Mouse (Mus musculus) MEL (cell line): ENCODE measurements around the gene Cemip2. TPM values are rescaled to one million over a fixed set of nuclear protein-coding genes. Genes with fewer than 3 reads are reported as not detected.
A peak's percentile ranks its signal among the peaks of the same experiment; 100 is the strongest.

Source experiments
- DNase-seq: peaks from one replicate; pipeline ENCODE4 v3.0.0; 2011; ENCODE audit warnings: low read depth, low spot score
- H3K27ac ChIP-seq: 2 replicates; pipeline ENCODE4 v1.5.1; 2012; ENCODE audit warnings: low read depth, mild to moderate bottlenecking, control low read depth, low read length, moderate library complexity; ENCODE audit not compliant: control insufficient read depth
- H3K27me3 ChIP-seq, 2 experiments: fragments of 150-350 bp in 1 of 2; sonication (generic) in 1 of 2; 2 replicates each; pipeline ENCODE4 v1.6.1; 2012; ENCODE audit warnings: low read length in 2 of 2, mild to moderate bottlenecking in 2 of 2, improper control_type of control experiment in 1 of 2, moderate library complexity in 1 of 2; ENCODE audit not compliant: insufficient read depth in 2 of 2, control insufficient read depth in 1 of 2
- H3K36me3 ChIP-seq, 2 experiments: 2 replicates each; pipeline ENCODE4 v1.6.1; 2012 to 2014; ENCODE audit warnings: low read length in 2 of 2, improper control_type of control experiment in 1 of 2, inconsistent platforms in 1 of 2, mild to moderate bottlenecking in 1 of 2; ENCODE audit not compliant: insufficient read depth in 2 of 2, control insufficient read depth in 1 of 2
- H3K4me1 ChIP-seq, 2 experiments: fragments of 150-350 bp in 1 of 2; sonication (generic) in 1 of 2; 2 replicates each; pipeline ENCODE4 v1.6.1; 2012; ENCODE audit warnings: low read length in 2 of 2, improper control_type of control experiment in 1 of 2, mild to moderate bottlenecking in 1 of 2; ENCODE audit not compliant: insufficient read depth in 2 of 2, control insufficient read depth in 1 of 2
- H3K4me3 ChIP-seq, 2 experiments: fragments of 150-350 bp in 1 of 2; sonication (generic) in 1 of 2; 2 replicates each; pipeline ENCODE4 v1.5.1; 2012; ENCODE audit warnings: low read depth in 2 of 2, low read length in 2 of 2, mild to moderate bottlenecking in 2 of 2, moderate library complexity in 2 of 2, control low read depth in 1 of 2, improper control_type of control experiment in 1 of 2; ENCODE audit not compliant: control insufficient read depth in 1 of 2, insufficient read depth in 1 of 2
- H3K79me2 ChIP-seq: 2 replicates; pipeline ENCODE4 v1.6.1; 2012; ENCODE audit warnings: mild to moderate bottlenecking, low read length, moderate library complexity; ENCODE audit not compliant: control insufficient read depth, poor library complexity, insufficient read depth
- H3K9ac ChIP-seq: 2 replicates; pipeline ENCODE4 v1.6.1; 2012; ENCODE audit warnings: low read depth, mild to moderate bottlenecking, control low read depth, low read length, moderate library complexity; ENCODE audit not compliant: control insufficient read depth, poor library complexity, severe bottlenecking
- H3K9me3 ChIP-seq: fragments of 150-350 bp; sonication (generic); replicated peaks from 2 replicates; pipeline ENCODE4 v1.6.1; 2012; ENCODE audit warnings: mild to moderate bottlenecking, low read length, improper control_type of control experiment, moderate library complexity; ENCODE audit not compliant: insufficient read depth
- CHD1 ChIP-seq: IDR thresholded peaks from 2 replicates; pipeline ENCODE4 v1.6.1; 2012; ENCODE audit warnings: low read depth, mild to moderate bottlenecking, inconsistent platforms, low read length, improper control_type of control experiment
- CHD2 ChIP-seq: IDR thresholded peaks from 2 replicates; pipeline ENCODE4 v1.6.1; 2011; ENCODE audit warnings: low read length, improper control_type of control experiment
- CTCF ChIP-seq, 3 experiments: IDR thresholded peaks in 2 of 3; conservative IDR thresholded peaks in 1 of 3; 2 replicates each; pipeline ENCODE4 v1.5.1; 2011 to 2012; ENCODE audit warnings: low read length in 3 of 3, low read depth in 2 of 3, mild to moderate bottlenecking in 2 of 3, improper control_type of control experiment in 1 of 3, inconsistent platforms in 1 of 3, mixed read lengths in 1 of 3, moderate library complexity in 1 of 3; ENCODE audit not compliant: control insufficient read depth in 1 of 3, insufficient read depth in 1 of 3, poor library complexity in 1 of 3, severe bottlenecking in 1 of 3
- E2F4 ChIP-seq: IDR thresholded peaks from 2 replicates; pipeline ENCODE4 v1.6.1; 2011; ENCODE audit warnings: low read depth, low read length, improper control_type of control experiment, borderline replicate concordance
- ELF1 ChIP-seq: IDR thresholded peaks from 2 replicates; pipeline ENCODE4 v1.6.1; 2014; ENCODE audit warnings: low read depth, mild to moderate bottlenecking, inconsistent platforms, low read length, improper control_type of control experiment, moderate library complexity
- EP300 ChIP-seq, 2 experiments: IDR thresholded peaks; 2 replicates each; pipeline ENCODE4 v1.6.1; 2011; ENCODE audit warnings: improper control_type of control experiment in 2 of 2, low read length in 2 of 2, low read depth in 1 of 2, mild to moderate bottlenecking in 1 of 2
- GABPA ChIP-seq: IDR thresholded peaks from 2 replicates; pipeline ENCODE4 v1.6.1; 2012; ENCODE audit warnings: low read depth, mild to moderate bottlenecking, inconsistent platforms, low read length, improper control_type of control experiment, moderate library complexity
- GATA1 ChIP-seq: IDR thresholded peaks from 2 replicates; pipeline ENCODE4 v1.6.1; 2011; ENCODE audit warnings: low read depth, low read length, improper control_type of control experiment
- HCFC1 ChIP-seq: IDR thresholded peaks from 2 replicates; pipeline ENCODE4 v1.6.1; 2012; ENCODE audit warnings: low read depth, mild to moderate bottlenecking, inconsistent platforms, low read length, improper control_type of control experiment, moderate library complexity
- JUND ChIP-seq: IDR thresholded peaks from 2 replicates; pipeline ENCODE4 v1.6.1; 2011; ENCODE audit warnings: low read depth, mild to moderate bottlenecking, improper control_type of control experiment, low read length
- MAX ChIP-seq: IDR thresholded peaks from 2 replicates; pipeline ENCODE4 v1.6.1; 2011; ENCODE audit warnings: low read length, improper control_type of control experiment
- MEF2A ChIP-seq: IDR thresholded peaks from 2 replicates; pipeline ENCODE4 v1.6.1; 2014; ENCODE audit warnings: low read depth, mild to moderate bottlenecking, inconsistent platforms, low read length, improper control_type of control experiment; ENCODE audit not compliant: poor library complexity, insufficient replicate concordance, severe bottlenecking; ENCODE audit errors: extremely low read depth
- MXI1 ChIP-seq: IDR thresholded peaks from 2 replicates; pipeline ENCODE4 v1.6.1; 2011; ENCODE audit warnings: mild to moderate bottlenecking, low read depth, low read length, improper control_type of control experiment
- NELFE ChIP-seq: IDR thresholded peaks from 2 replicates; pipeline ENCODE4 v1.6.1; 2011; ENCODE audit warnings: low read depth, low read length, improper control_type of control experiment
- POLR2AphosphoS5 ChIP-seq: IDR thresholded peaks from 2 replicates; pipeline ENCODE4 v1.6.1; 2012; ENCODE audit warnings: low read depth, borderline replicate concordance, mild to moderate bottlenecking, inconsistent platforms, low read length, moderate library complexity, mixed read lengths
- RAD21 ChIP-seq: IDR thresholded peaks from 2 replicates; pipeline ENCODE4 v1.6.1; 2011; ENCODE audit warnings: mild to moderate bottlenecking, low read depth, low read length, improper control_type of control experiment
- RCOR1 ChIP-seq: IDR thresholded peaks from 2 replicates; pipeline ENCODE4 v1.6.1; 2012; ENCODE audit warnings: low read depth, mild to moderate bottlenecking, inconsistent platforms, low read length, improper control_type of control experiment
- SMC3 ChIP-seq: IDR thresholded peaks from 2 replicates; pipeline ENCODE4 v1.6.1; 2011; ENCODE audit warnings: low read depth, low read length, improper control_type of control experiment
- TBP ChIP-seq: IDR thresholded peaks from 2 replicates; pipeline ENCODE4 v1.8.0; 2011; ENCODE audit warnings: low read depth, low read length, improper control_type of control experiment
- TCF12 ChIP-seq: IDR thresholded peaks from 2 replicates; pipeline ENCODE4 v1.6.1; 2014; ENCODE audit warnings: low read depth, mild to moderate bottlenecking, inconsistent platforms, low read length, improper control_type of control experiment, moderate library complexity
- USF2 ChIP-seq, 2 experiments: IDR thresholded peaks; 2 replicates each; pipeline ENCODE4 v1.6.1; 2011 to 2012; ENCODE audit warnings: improper control_type of control experiment in 2 of 2, low read length in 2 of 2, borderline replicate concordance in 1 of 2, inconsistent platforms in 1 of 2, low read depth in 1 of 2, mild to moderate bottlenecking in 1 of 2; ENCODE audit not compliant: insufficient read depth in 1 of 2
- ZC3H11A ChIP-seq: IDR thresholded peaks from 2 replicates; pipeline ENCODE4 v1.6.1; 2012; ENCODE audit warnings: low read depth, mild to moderate bottlenecking, inconsistent platforms, low read length, improper control_type of control experiment
- ZMIZ1 ChIP-seq: IDR thresholded peaks from 2 replicates; pipeline ENCODE4 v1.6.1; 2012; ENCODE audit warnings: low read depth, mild to moderate bottlenecking, inconsistent platforms, low read length, improper control_type of control experiment, moderate library complexity
- ZNF384 ChIP-seq: IDR thresholded peaks from 2 replicates; pipeline ENCODE4 v1.6.1; 2012; ENCODE audit warnings: low read depth, mild to moderate bottlenecking, inconsistent platforms, low read length, improper control_type of control experiment
- polyA plus RNA-seq, 2 experiments: library from polyadenylated mRNA; stranded (reverse) in 1 of 2; unstranded in 1 of 2; fragments of >175 nt in 1 of 2; fragments of >200 nt in 1 of 2; gene quantifications; 2 replicates each; pipeline versions ENCODE4 v1.2.1 to v1.2.4; 2012; ENCODE audit warnings: low replicate concordance in 2 of 2, low read depth in 1 of 2; ENCODE audit not compliant: insufficient read length in 2 of 2, insufficient read depth in 1 of 2, missing spikeins in 1 of 2
- total RNA-seq: library from RNA; depleted of rRNA; stranded (reverse); fragments of 300-350 nt; gene quantifications from 2 replicates; pipeline ENCODE4 v1.2.3, GENCODE M21; 2012

Gene Cemip2
- total and polyA plus RNA-seq, 3 experiments: 5.0 to 5.9 TPM; not detected in 1

GRCm38 (mm10) chr19:21894792-21895191, 116.7 kb downstream of the Cemip2 start:
- Histone ChIP-seq H3K4me1 (peaks cover 2 to 16% of the 10 kb centered on the region in 2 experiments; a peak in 3 of 4 replicates), H3K4me3 (no peak overlapping the region), H3K79me2 (no peaks in the 10 kb centered on the region), H3K27ac (no peak overlapping the region), H3K27me3 (no peaks in the 10 kb centered on the region), H3K9me3 (no peaks in the 10 kb centered on the region), H3K36me3 (peaks cover 0 to 21% of the 10 kb centered on the region in 2 experiments; a peak in 2 of 4 replicates), H3K9ac (no peak overlapping the region)
- DNase-seq: no peak
- TF ChIP-seq SMC3 (no peak), ZC3H11A (no peak), JUND (no peak), GABPA (no peak), USF2 (IDR thresholded peaks at IDR 0.05; ENCODE audit: borderline replicate concordance in 1 of 2, insufficient read depth in 1 of 2, low read depth in 1 of 2, low read length in 2 of 2) (no peak), MXI1 (no peak), TCF12 (no peak), ZNF384 (no peak), HCFC1 (no peak)

- H3K27me3 ChIP-seq: no peaks in the 10 kb centered on the region
- H3K79me2 ChIP-seq: no peaks in the 10 kb centered on the region
- H3K4me3 ChIP-seq: no peak overlapping the region
- no peak for TF ChIP-seq CHD1
- TF ChIP-seq TBP: no peak
- no peaks in the 10 kb centered on the region for H3K9me3 ChIP-seq
- peaks cover 0 to 14% of the 10 kb centered on the region in 2 experiments; a peak in 2 of 4 replicates for H3K36me3 ChIP-seq
- DNase-seq: peak; percentile 12
- no peak overlapping the region for H3K27ac ChIP-seq
- H3K4me1 ChIP-seq: peaks cover 0 to 12% of the 10 kb centered on the region in 2 experiments; a peak in 2 of 4 replicates
- H3K9ac ChIP-seq: no peak overlapping the region
Observed at GRCm38 (mm10) chr19:21895540-21895939, 117.4 kb downstream of the Cemip2 start.

DNA sequence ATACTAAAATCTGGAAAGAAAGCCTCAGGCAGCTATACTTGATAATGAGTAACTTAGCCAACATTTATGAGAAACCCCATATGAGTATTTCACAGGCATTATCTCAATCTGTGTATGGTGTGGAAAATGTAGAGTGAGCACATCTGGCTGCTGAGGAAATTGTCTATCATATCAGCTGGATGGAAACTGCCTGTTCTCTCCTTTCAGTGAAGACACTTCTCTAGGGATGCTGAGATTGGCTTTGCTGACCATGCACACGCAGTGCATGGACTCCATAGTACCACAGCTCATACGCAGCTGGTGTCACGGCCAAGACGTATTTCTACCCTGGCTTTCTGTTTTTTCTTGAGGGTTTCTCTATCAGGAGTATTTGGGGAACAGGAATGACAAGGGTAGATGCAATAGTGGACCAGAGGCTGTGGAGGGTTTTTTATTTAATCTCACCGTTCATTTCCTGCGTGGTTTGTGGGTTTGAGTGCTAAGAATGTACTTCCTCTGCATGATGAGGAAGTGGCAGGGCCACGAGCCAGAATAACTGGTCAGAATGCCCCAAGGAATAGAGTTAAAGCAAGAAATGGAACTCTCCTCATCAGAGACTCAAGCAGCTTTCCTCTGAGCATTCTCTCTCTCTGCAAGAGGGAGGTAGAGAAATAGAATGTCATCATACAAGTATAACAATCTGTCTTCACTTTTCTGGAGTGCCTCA, 119.1 kb downstream of the Cemip2 start:
- Histone ChIP-seq H3K9ac (no peak overlapping the region), H3K36me3 (peaks cover 0 to 13% of the 10 kb centered on the region in 2 experiments; a peak in 2 of 4 replicates), H3K27me3 (no peaks in the 10 kb centered on the region), H3K9me3 (no peaks in the 10 kb centered on the region), H3K27ac (no peak overlapping the region; the same call in 1 of the 2 replicates), H3K79me2 (no peaks in the 10 kb centered on the region), H3K4me3 (no peak overlapping the region), H3K4me1 (peaks cover 0 to 12% of the 10 kb centered on the region in 2 experiments; a peak in 2 of 4 replicates)
- DNase-seq: peak; percentile 69
- TF ChIP-seq ZC3H11A: no peak
- TF ChIP-seq EP300 (IDR thresholded peaks at IDR 0.05; ENCODE audit: low read depth in 1 of 2, low read length in 2 of 2): peak; percentile 82 to 89
- no peak for TF ChIP-seq CHD1
- peak; percentile 64 for TF ChIP-seq GATA1
- TF ChIP-seq RAD21: no peak
- peak; percentile 71 for TF ChIP-seq RCOR1
- TF ChIP-seq ZNF384: no peak
- no peak for TF ChIP-seq CHD2
- no peak for TF ChIP-seq E2F4
- no peak for TF ChIP-seq POLR2AphosphoS5
- no peak for TF ChIP-seq NELFE
- TF ChIP-seq CTCF (IDR thresholded peaks at IDR 0.05 in 2 of 3, conservative IDR thresholded peaks at IDR 0.05 in 1 of 3; ENCODE audit: control insufficient read depth in 1 of 3, insufficient read depth in 1 of 3, low read depth in 2 of 3, low read length in 3 of 3, poor library complexity in 1 of 3, severe bottlenecking in 1 of 3): no peak
- TF ChIP-seq TCF12: no peak
- no peak for TF ChIP-seq MEF2A
- no peak for TF ChIP-seq ZMIZ1
- no peak for TF ChIP-seq MAX
- TF ChIP-seq MXI1: no peak
- TF ChIP-seq ELF1: no peak
- TF ChIP-seq HCFC1: no peak
